ENCODE assay signal across 17 mouse cellular contexts in the genomic region with DNA sequence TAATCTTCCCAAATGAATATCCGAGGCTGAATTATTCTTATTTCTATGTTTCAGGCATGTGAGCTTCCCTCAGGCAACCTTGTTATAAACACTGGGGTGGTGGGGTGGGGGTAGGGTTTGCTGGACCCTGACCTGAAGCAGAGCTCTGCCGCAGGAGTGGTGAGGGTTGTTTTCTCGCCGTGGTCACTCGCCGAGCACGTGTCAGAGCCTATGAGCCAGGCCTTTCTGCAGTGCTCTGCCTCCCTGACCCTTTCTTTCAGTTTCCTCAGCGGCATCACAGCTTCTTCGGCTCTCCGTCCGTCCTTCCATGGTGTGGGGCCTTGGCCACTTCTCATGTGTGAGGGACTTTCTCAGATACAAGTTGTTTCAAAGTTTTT. TPM values are rescaled to one million over a fixed set of nuclear protein-coding genes. Genes with fewer than 3 reads are reported as not detected.
A peak's percentile ranks its signal among the peaks of the same experiment; 100 is the strongest.
DNase-seq lines count a peak whose midpoint lies in the region; ATAC-seq and TF ChIP-seq lines count a peak whose summit lies in the region.
"Had no signal": no experiment of that assay in that cellular context is flagged by ENCODE, and none has a peak within 500 bp of the region (broad histone marks: within the 10 kb centered on the region; RNA-seq: fewer than 3 reads in every experiment).

No protein-coding gene starts in this region.

- no peak overlapping the region; the same call in 1 of the 2 replicates for H3K9ac ChIP-seq in liver, embryonic 12.5 days
- 0 out of 2 replicates have a peak overlapping the region, but pooled peaks have one; percentile 26 for H3K9ac ChIP-seq in kidney, embryonic 16.5 days (replicated peaks; ENCODE audit: low read length)
- H3K9ac ChIP-seq in stomach, postnatal 0 days (ENCODE audit: low read length), result no peak overlapping the region
- H3K9ac ChIP-seq: embryonic facial prominence, embryonic 13.5 days; forebrain, postnatal 0 days; hindbrain, embryonic 15.5 days; midbrain, embryonic 12.5 days had no signal

- no peak for ATAC-seq in liver, embryonic 12.5 days
- no peak for ATAC-seq in kidney, embryonic 16.5 days (ENCODE audit: low FRiP score, low TSS enrichment)
- ATAC-seq in stomach, postnatal 0 days (ENCODE audit: low FRiP score, low TSS enrichment), result no peak
- ATAC-seq: intestine, postnatal 0 days had no signal

- H3K9me3 ChIP-seq in liver, embryonic 12.5 days (replicated peaks), result no peaks in the 10 kb centered on the region
- no peaks in the 10 kb centered on the region for H3K9me3 ChIP-seq in kidney, embryonic 16.5 days (ENCODE audit: low read length)
- no peaks in the 10 kb centered on the region for H3K9me3 ChIP-seq in stomach, postnatal 0 days (ENCODE audit: control insufficient read depth, low read length)
- no peaks in the 10 kb centered on the region for H3K9me3 ChIP-seq in embryonic facial prominence, embryonic 10.5 days
- H3K9me3 ChIP-seq: embryonic facial prominence, embryonic 13.5 days; hindbrain, embryonic 15.5 days; midbrain, embryonic 12.5 days had no signal

- H3K4me2 ChIP-seq in liver, embryonic 12.5 days, result no peak overlapping the region
- H3K4me2 ChIP-seq in kidney, embryonic 16.5 days (replicated peaks; ENCODE audit: low read depth, low read length), result no peak overlapping the region
- no peak overlapping the region for H3K4me2 ChIP-seq in stomach, postnatal 0 days (replicated peaks; ENCODE audit: low read depth)
- H3K4me2 ChIP-seq: embryonic facial prominence, embryonic 13.5 days; heart, embryonic 11.5 days; hindbrain, embryonic 15.5 days; midbrain, embryonic 12.5 days had no signal

- 80% methylated on average over 11 of the region's 11 CpGs for WGBS in liver, embryonic 12.5 days (ENCODE audit: insufficient replicate concordance)
- WGBS in kidney, embryonic 16.5 days, result 74% methylated on average over 11 of the region's 11 CpGs
- 59% methylated on average over 11 of the region's 11 CpGs for WGBS in stomach, postnatal 0 days
- 84% methylated on average over 11 of the region's 11 CpGs for WGBS in embryonic facial prominence, embryonic 10.5 days

- TF ChIP-seq CTCF in stomach, postnatal 0 days (IDR thresholded peaks at IDR 0.05; ENCODE audit: low read depth), result no peak

- H3K27ac ChIP-seq in liver, embryonic 12.5 days, result peak overlapping the region; percentile 96
- H3K27ac ChIP-seq in kidney, embryonic 16.5 days (ENCODE audit: low read length), result no peak overlapping the region
- peak overlapping the region; percentile 76 for H3K27ac ChIP-seq in stomach, postnatal 0 days (replicated peaks)
- no peak overlapping the region for H3K27ac ChIP-seq in embryonic facial prominence, embryonic 10.5 days (replicated peaks)
- H3K27ac ChIP-seq: embryonic facial prominence, embryonic 13.5 days; midbrain, embryonic 12.5 days had no signal

- no peak for DNase-seq in liver
- DNase-seq in kidney, postnatal 25 days, result peak; percentile 76 to 91
- no peak for DNase-seq in stomach, postnatal 0 days (ENCODE audit: low spot score)
- no peak for DNase-seq in embryonic facial prominence, embryonic 10.5 days (ENCODE audit: low spot score)
- DNase-seq in cerebellum, adult 18-20 months, result no peak
- DNase-seq: adrenal gland, postnatal 25 days; cerebellum, adult 8-10 months; gastrocnemius, postnatal 25 days; right cerebral cortex, postnatal 25 days had no signal

- no peak for TF ChIP-seq EP300 in stomach, postnatal 0 days (optimal IDR thresholded peaks at IDR 0.05)

- H3K27me3 ChIP-seq in liver, embryonic 12.5 days (replicated peaks), result no peaks in the 10 kb centered on the region
- no peaks in the 10 kb centered on the region for H3K27me3 ChIP-seq in kidney, embryonic 16.5 days (ENCODE audit: insufficient read depth, low read length)
- no peaks in the 10 kb centered on the region for H3K27me3 ChIP-seq in stomach, postnatal 0 days (ENCODE audit: control insufficient read depth, insufficient read depth, low read length)
- no peaks in the 10 kb centered on the region for H3K27me3 ChIP-seq in embryonic facial prominence, embryonic 10.5 days (replicated peaks; ENCODE audit: low read depth, poor library complexity, severe bottlenecking)
- H3K27me3 ChIP-seq: embryonic facial prominence, embryonic 13.5 days; hindbrain, embryonic 15.5 days had no signal

- H3K4me1 ChIP-seq in liver, embryonic 12.5 days, result peaks cover 69% of the 10 kb centered on the region
- H3K4me1 ChIP-seq in kidney, embryonic 16.5 days (ENCODE audit: insufficient read depth, low read length), result no peaks in the 10 kb centered on the region
- no peaks in the 10 kb centered on the region for H3K4me1 ChIP-seq in stomach, postnatal 0 days (replicated peaks; ENCODE audit: control insufficient read depth, insufficient read depth)
- 0 out of 2 replicates have a peak, but pooled peaks cover 4% of the 10 kb centered on the region for H3K4me1 ChIP-seq in embryonic facial prominence, embryonic 10.5 days
- H3K4me1 ChIP-seq: embryonic facial prominence, embryonic 13.5 days; hindbrain, embryonic 15.5 days had no signal

- H3K36me3 ChIP-seq in liver, embryonic 12.5 days, result no peaks in the 10 kb centered on the region
- no peaks in the 10 kb centered on the region for H3K36me3 ChIP-seq in kidney, embryonic 16.5 days (ENCODE audit: insufficient read depth, low read length)
- no peaks in the 10 kb centered on the region for H3K36me3 ChIP-seq in stomach, postnatal 0 days (ENCODE audit: control insufficient read depth, insufficient read depth, low read length)
- H3K36me3 ChIP-seq in embryonic facial prominence, embryonic 10.5 days (replicated peaks), result no peaks in the 10 kb centered on the region
- H3K36me3 ChIP-seq: embryonic facial prominence, embryonic 13.5 days; hindbrain, embryonic 15.5 days; midbrain, embryonic 12.5 days had no signal

- no peak overlapping the region for H3K4me3 ChIP-seq in liver, embryonic 12.5 days
- no peak overlapping the region for H3K4me3 ChIP-seq in kidney, embryonic 16.5 days (ENCODE audit: low read length)
- H3K4me3 ChIP-seq in stomach, postnatal 0 days (ENCODE audit: low read depth, low read length), result no peak overlapping the region
- no peak overlapping the region for H3K4me3 ChIP-seq in embryonic facial prominence, embryonic 10.5 days
- H3K4me3 ChIP-seq: embryonic facial prominence, embryonic 13.5 days; hindbrain, embryonic 15.5 days; midbrain, embryonic 12.5 days had no signal

RNA-seq across cellular contexts. Expression of a gene that starts 45.2 kb away (rescaled TPM):
- 2.6 and 2.7 TPM in 2 replicates for polyA plus RNA-seq in liver, embryonic 12.5 days (2016; fragmentation: Nextera tagmentation; extraction: Ambion mirVana)
- 4.5 and 6.0 TPM in 2 replicates for polyA plus RNA-seq in kidney, embryonic 16.5 days (2015; fragmentation: Nextera tagmentation; extraction: Ambion mirVana)
- 4.3 and 5.0 TPM in 2 replicates for polyA plus RNA-seq in stomach, postnatal 0 days (2015; fragmentation: Nextera tagmentation; extraction: Ambion mirVana)
- 6.8 TPM in 2 replicates for polyA plus RNA-seq in embryonic facial prominence, embryonic 10.5 days (2016; fragmentation: Nextera tagmentation; extraction: Ambion mirVana)

RNA-seq across cellular contexts. Expression of a gene that starts 55.2 kb away (rescaled TPM):
- polyA plus RNA-seq in liver, embryonic 12.5 days (2016; fragmentation: Nextera tagmentation; extraction: Ambion mirVana), result 35.9 and 39.3 TPM in 2 replicates
- polyA plus RNA-seq in kidney, embryonic 16.5 days (2015; fragmentation: Nextera tagmentation; extraction: Ambion mirVana), result 92.4 and 96.0 TPM in 2 replicates
- 46.4 and 49.4 TPM in 2 replicates for polyA plus RNA-seq in stomach, postnatal 0 days (2015; fragmentation: Nextera tagmentation; extraction: Ambion mirVana)
- 75.5 and 82.9 TPM in 2 replicates for polyA plus RNA-seq in embryonic facial prominence, embryonic 10.5 days (2016; fragmentation: Nextera tagmentation; extraction: Ambion mirVana)

RNA-seq across cellular contexts. Expression of a gene that starts 60.0 kb away (rescaled TPM):
- polyA plus RNA-seq in liver, embryonic 12.5 days (2016; fragmentation: Nextera tagmentation; extraction: Ambion mirVana), result 34.3 and 34.8 TPM in 2 replicates
- polyA plus RNA-seq in kidney, embryonic 16.5 days (2015; fragmentation: Nextera tagmentation; extraction: Ambion mirVana), result 56.3 and 70.9 TPM in 2 replicates
- 28.9 and 33.9 TPM in 2 replicates for polyA plus RNA-seq in stomach, postnatal 0 days (2015; fragmentation: Nextera tagmentation; extraction: Ambion mirVana)
- 24.1 and 26.8 TPM in 2 replicates for polyA plus RNA-seq in embryonic facial prominence, embryonic 10.5 days (2016; fragmentation: Nextera tagmentation; extraction: Ambion mirVana)

Comparison
In these comparisons a context has a peak if more than half of its experiments do, and no peak if none do; other contexts are left out.
1. H3K27ac ChIP-seq: peak in liver, embryonic 12.5 days (single experiment) and stomach, postnatal 0 days (single experiment); none in kidney, embryonic 16.5 days (single experiment) and embryonic facial prominence, embryonic 10.5 days (single experiment).
2. DNase-seq: peak in kidney, postnatal 25 days (2 of 2); none in liver (single experiment), stomach, postnatal 0 days (single experiment), embryonic facial prominence, embryonic 10.5 days (single experiment) and cerebellum, adult 18-20 months (0 of 2).